Mouse (Mus musculus) E14TG2a.4 (cell line): Measurements from ENCODE around the gene Gm49345.

ENCODE experiments used
- H3K27me3 ChIP-seq: 2 replicates; pipeline ENCODE4 v1.6.1; 2014; ENCODE audit warnings: low read length, control low read depth; ENCODE audit not compliant: insufficient read depth
- H3K36me3 ChIP-seq: 2 replicates; pipeline ENCODE4 v1.6.1; 2014; ENCODE audit warnings: low read length, control low read depth; ENCODE audit not compliant: insufficient read depth
- H3K4me1 ChIP-seq: replicated peaks from 2 replicates; pipeline ENCODE4 v1.6.1; 2014; ENCODE audit warnings: low read depth, low read length, control low read depth
- H3K4me3 ChIP-seq: replicated peaks from 2 replicates; pipeline ENCODE4 v1.5.1; 2014; ENCODE audit warnings: mild to moderate bottlenecking, low read length
- H3K9me3 ChIP-seq: 2 replicates; pipeline ENCODE4 v1.6.1; 2014; ENCODE audit warnings: low read length, control low read depth
- CTCF ChIP-seq: conservative IDR thresholded peaks from 2 replicates; pipeline ENCODE4 v1.5.1; 2014; ENCODE audit warnings: low read length
- NANOG ChIP-seq: IDR thresholded peaks from 2 replicates; pipeline ENCODE4 v1.6.1; 2014; ENCODE audit warnings: borderline replicate concordance, low read length, mixed read lengths
- POU5F1 ChIP-seq: IDR thresholded peaks from 2 replicates; pipeline ENCODE4 v1.6.1; 2014; ENCODE audit warnings: low read length, borderline replicate concordance

Gene Gm49345

GRCm38 (mm10) chr13:67572591-67573189, 64.9 kb downstream of the Gm49345 start:
- peaks cover 51% of the 10 kb centered on the region for H3K9me3 ChIP-seq
- H3K36me3 ChIP-seq, result no peaks in the 10 kb centered on the region
- H3K27me3 ChIP-seq, result no peaks in the 10 kb centered on the region
- no peak for TF ChIP-seq POU5F1
- TF ChIP-seq CTCF, result no peak
- no peak for TF ChIP-seq NANOG
- H3K4me1 ChIP-seq, result no peaks in the 10 kb centered on the region
- H3K4me3 ChIP-seq, result no peak overlapping the region

- Histone ChIP-seq H3K9me3 (no peaks in the 10 kb centered on the region), H3K4me1 (peaks cover 20% of the 10 kb centered on the region), H3K36me3 (no peaks in the 10 kb centered on the region), H3K27me3 (no peaks in the 10 kb centered on the region), H3K4me3 (peak within 1 kb of the TSS; percentile 97)
- no peak for TF ChIP-seq CTCF
- TF ChIP-seq NANOG, result no peak
- TF ChIP-seq POU5F1, result no peak
Observed at GRCm38 (mm10) chr13:67553730-67554129, 83.8 kb downstream of the Gm49345 start, which contains the start of gene Zfp748. Gene Zfp748, minus strand, starts transcription at chr13:67553830.

DNA sequence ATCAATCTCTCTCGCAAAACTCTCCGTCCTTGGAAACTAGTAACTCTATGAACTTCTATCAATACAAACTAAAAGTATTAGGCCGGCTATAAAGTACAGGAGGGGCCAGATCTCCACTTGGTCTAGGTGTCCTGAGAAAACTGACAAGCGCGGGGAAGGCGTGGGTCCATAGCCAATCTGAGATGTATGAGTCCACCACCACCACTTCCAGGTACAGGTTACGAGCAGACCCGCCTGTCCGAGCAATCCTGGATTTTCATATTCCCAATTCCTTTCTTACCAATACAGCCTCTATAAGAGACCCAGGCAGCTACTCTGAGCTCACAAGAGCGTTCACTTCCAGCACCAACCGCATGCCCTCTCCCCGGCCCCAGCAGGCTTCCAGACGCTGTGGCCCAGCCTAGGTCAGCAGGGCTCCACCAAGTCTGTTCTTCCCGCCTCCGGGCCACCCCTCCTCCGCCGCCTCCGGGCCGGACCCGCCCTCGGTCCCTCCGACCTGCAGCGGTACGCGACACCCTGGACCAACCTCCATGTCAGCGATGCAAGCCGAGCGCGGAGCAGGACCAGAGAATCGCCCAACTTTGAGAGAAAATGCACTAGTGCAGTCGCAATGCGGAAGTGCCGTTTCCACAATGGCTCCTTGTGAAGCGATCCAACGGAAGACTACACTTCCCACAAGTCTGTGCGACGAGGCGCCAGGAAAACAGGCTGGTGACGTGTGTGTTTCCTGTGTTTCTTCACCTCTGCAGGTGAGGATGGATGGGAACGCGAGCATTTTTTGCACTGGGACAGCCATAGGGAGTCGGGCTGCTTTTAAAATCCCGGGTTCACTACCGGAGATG, 84.8 kb downstream of the Gm49345 start:
- H3K4me1 ChIP-seq, result peaks cover 23% of the 10 kb centered on the region
- no peaks in the 10 kb centered on the region for H3K9me3 ChIP-seq
- no peaks in the 10 kb centered on the region for H3K36me3 ChIP-seq
- H3K27me3 ChIP-seq, result no peaks in the 10 kb centered on the region
- TF ChIP-seq CTCF (no peak), NANOG (no peak), POU5F1 (no peak)
- H3K4me3 ChIP-seq, result peak overlapping the region; percentile 97

DNA sequence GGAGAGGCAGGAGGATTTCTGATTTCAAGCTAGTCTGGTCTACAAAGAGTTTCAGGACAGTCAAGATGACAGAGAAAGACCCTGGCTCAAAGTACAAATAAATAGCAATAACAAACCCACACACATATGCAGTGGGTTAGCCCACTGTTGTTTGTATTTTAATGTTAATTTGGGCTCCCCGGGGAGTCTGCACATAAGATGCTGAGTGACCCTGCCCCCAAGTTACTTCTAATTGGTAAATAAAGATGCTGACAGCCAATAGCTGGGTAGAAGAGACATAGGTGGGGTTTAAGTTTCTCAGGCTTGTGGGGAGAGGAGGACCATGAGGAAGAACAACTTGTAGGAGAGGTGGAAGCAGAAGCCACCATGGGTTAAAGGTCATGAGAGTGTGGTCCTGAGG, 91.6 kb downstream of the Gm49345 start:
- Histone ChIP-seq H3K36me3 (peaks cover 38% of the 10 kb centered on the region), H3K4me1 (peaks cover 18% of the 10 kb centered on the region), H3K27me3 (no peaks in the 10 kb centered on the region), H3K4me3 (no peak overlapping the region), H3K9me3 (no peaks in the 10 kb centered on the region)
- TF ChIP-seq POU5F1 (no peak), CTCF (no peak), NANOG (no peak)
